Mouse (Mus musculus): ENCODE data around the gene Coro2b. TPM values are rescaled to one million over a fixed set of nuclear protein-coding genes. Genes with fewer than 3 reads are reported as not detected.

Gene Coro2b
- 1.6 to 3.0 TPM (median 2.5 TPM) in 4 replicates for total RNA-seq (2023)

DNA sequence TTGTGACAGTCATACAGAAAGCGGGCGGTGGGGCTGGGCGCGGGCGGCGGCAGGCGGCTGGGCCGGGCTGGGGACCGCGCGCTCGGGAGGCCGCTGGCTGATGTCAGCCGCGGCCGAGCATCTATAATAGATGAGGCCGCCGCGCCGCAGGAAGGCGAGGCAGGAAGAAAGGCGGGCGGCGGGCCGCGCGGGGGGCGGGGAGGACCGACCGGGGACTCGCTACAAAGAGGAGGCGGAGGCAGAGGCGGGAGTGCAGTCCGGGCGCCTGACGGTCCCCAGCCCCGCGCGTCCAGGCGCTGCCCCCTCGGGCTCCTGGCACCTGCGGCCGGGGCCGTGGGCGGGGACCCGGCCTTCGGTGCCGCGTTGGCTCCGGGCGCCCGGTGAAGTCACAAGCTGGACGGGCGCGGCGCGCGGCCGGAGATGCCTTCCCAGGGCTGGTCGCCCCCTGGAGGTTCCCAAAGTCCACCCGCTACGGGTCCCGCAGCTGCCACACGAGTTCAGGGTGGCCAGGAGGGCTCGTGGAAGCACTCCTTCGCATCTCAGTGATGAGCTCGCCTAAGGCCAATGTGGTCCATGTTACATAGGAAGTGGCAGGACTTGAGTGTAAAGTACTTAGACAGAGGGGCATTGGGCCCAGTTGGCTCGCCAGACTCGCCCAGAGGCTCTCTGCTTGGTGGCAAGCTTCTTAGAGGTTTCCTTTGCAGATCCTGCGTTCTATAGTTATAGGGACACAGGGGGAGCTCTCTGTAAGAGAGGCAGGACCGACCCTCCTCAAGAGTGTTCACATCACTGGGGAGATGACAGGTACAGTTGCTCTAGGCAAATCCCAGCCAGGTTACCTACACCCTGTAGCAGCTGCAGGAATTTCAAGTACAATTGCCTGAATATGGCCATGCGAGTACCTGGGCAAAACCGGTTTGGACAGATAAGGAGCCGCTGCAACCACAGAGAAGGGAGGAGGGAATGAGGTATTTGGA lies at the start of gene Coro2b:
TSS of gene Coro2b (minus strand) at position 390 of the 977 bp plus-strand sequence.

Other genes with a start within 250 kb of the Coro2b start
- 284 to 375 TPM (median 326 TPM) in 4 replicates for gene Anp32a, start 195.8 kb downstream of the Coro2b start, total RNA-seq (2023)
- not detected in 4 replicates for gene Itga11, start 140.8 kb upstream of the Coro2b start, total RNA-seq (2023)